Mouse (Mus musculus): Measurements from ENCODE around the gene Vmn1r215. TPM values are rescaled to one million over a fixed set of nuclear protein-coding genes. Genes with fewer than 3 reads are reported as not detected.
"Not testable (repeated sequence)": the region's sequence is repeated elsewhere in the genome, so short reads cannot be mapped to it uniquely, and the experiment has no call there.

The Vmn1r215 gene
- not detected in 2 replicates for polyA plus RNA-seq (2014; fragmentation: Nextera tagmentation; extraction: Ambion mirVana)

DNA sequence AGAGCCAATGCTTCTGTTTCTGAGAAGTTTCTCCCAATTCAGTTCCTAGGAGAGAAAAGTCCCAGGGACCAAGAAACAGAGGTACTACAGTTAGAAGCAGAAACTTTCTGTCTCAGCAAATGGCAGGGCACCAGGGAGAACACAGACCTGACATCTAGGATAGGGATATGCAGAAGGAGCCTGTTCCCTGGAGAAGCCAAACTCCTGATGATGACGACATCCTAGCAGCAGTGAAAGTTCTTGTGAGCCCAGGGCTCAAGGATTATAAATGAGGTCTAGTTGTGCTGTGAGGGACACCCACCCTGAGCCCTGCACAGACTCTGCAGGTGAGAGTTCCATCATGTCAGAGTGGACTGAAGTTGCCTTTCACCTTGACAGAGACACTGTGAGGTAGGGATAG is at the start of gene Vmn1r215:
Vmn1r215 (plus strand) TSS at position 301 of the 400 bp plus-strand sequence.
- 86% methylated on average over 1 of the region's 1 CpGs for WGBS
- no peaks in the 10 kb centered on the region for H3K27me3 ChIP-seq (ENCODE audit: control insufficient read depth, insufficient read depth, low read length)
- no peak within 1 kb of the TSS for H3K9ac ChIP-seq (ENCODE audit: low read depth, low read length)
- H3K36me3 ChIP-seq (ENCODE audit: control insufficient read depth, insufficient read depth, low read length) = no peaks in the 10 kb centered on the region
- H3K4me1 ChIP-seq (replicated peaks; ENCODE audit: control insufficient read depth, insufficient read depth, low read length) = no peaks in the 10 kb centered on the region
- no peak within 1 kb of the TSS for H3K4me2 ChIP-seq (replicated peaks; ENCODE audit: low read depth, low read length)
- H3K4me3 ChIP-seq (ENCODE audit: low read depth, low read length) = no peak within 1 kb of the TSS
- no peak within 1 kb of the TSS for H3K27ac ChIP-seq (ENCODE audit: low read depth, low read length)
- no peak for DNase-seq (ENCODE audit: low spot score)
- H3K9me3 ChIP-seq (ENCODE audit: control insufficient read depth, low read length) = no peaks in the 10 kb centered on the region
- ATAC-seq (ENCODE audit: low FRiP score) = no peak

DNA sequence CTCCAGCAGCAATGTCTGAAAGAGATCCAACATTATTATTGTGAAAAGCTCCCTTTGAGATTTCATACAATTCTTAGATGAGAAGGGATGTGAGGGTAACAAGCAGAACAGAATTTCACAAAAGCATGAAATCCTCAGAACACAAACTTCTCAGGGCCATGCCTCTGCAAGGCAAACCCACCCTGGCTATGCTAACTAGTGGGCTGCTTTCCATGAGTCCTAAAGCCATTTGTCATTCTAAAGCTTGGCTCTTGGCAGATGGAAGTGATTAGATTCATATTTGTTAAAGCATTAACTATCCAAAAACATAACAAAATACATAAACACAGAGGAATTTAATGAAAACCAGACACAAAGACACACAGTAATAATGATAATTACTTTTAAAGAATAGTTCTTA is 49.7 kb upstream of the Vmn1r215 start:
- Histone ChIP-seq H3K27ac (ENCODE audit: low read depth, low read length) (no peak overlapping the region), H3K9me3 (ENCODE audit: control insufficient read depth, low read length) (no peaks in the 10 kb centered on the region), H3K36me3 (ENCODE audit: control insufficient read depth, insufficient read depth, low read length) (no peaks in the 10 kb centered on the region), H3K4me1 (replicated peaks; ENCODE audit: control insufficient read depth, insufficient read depth, low read length) (no peaks in the 10 kb centered on the region), H3K4me2 (replicated peaks; ENCODE audit: low read depth, low read length) (no peak overlapping the region), H3K27me3 (ENCODE audit: control insufficient read depth, insufficient read depth, low read length) (no peaks in the 10 kb centered on the region), H3K4me3 (ENCODE audit: low read depth, low read length) (no peak overlapping the region), H3K9ac (ENCODE audit: low read depth, low read length) (no peak overlapping the region)
- ATAC-seq (ENCODE audit: low FRiP score) = no peak
- DNase-seq (ENCODE audit: low spot score) = no peak

DNA sequence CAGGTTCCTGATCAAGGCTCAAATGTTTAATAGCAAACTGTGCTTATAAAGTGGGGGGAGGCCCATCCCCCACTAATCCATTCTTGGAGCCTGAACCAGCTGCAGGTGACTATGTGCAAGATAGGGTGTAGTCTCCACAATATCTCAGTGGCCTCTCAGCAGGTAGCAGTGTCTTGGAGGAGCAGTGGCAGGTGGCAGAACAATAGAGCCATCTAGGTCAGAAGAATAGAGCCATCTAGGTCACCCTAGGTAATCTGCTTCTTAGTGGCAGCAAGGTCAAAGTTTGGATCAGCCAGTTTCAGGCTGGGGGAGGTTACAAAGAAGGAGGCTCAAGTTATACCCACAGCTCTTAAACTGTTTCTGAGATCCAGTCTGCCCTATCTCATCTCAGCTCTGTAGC is 43.0 kb upstream of the Vmn1r215 start:
- Histone ChIP-seq H3K4me1 (replicated peaks; ENCODE audit: control insufficient read depth, insufficient read depth, low read length) (no peaks in the 10 kb centered on the region), H3K9ac (ENCODE audit: low read depth, low read length) (no peak overlapping the region), H3K36me3 (ENCODE audit: control insufficient read depth, insufficient read depth, low read length) (no peaks in the 10 kb centered on the region), H3K4me2 (replicated peaks; ENCODE audit: low read depth, low read length) (no peak overlapping the region), H3K4me3 (ENCODE audit: low read depth, low read length) (no peak overlapping the region), H3K9me3 (ENCODE audit: control insufficient read depth, low read length) (no peaks in the 10 kb centered on the region), H3K27ac (ENCODE audit: low read depth, low read length) (no peak overlapping the region), H3K27me3 (ENCODE audit: control insufficient read depth, insufficient read depth, low read length) (no peaks in the 10 kb centered on the region)
- no peak for DNase-seq (ENCODE audit: low spot score)
- no peak for ATAC-seq (ENCODE audit: low FRiP score)

DNA sequence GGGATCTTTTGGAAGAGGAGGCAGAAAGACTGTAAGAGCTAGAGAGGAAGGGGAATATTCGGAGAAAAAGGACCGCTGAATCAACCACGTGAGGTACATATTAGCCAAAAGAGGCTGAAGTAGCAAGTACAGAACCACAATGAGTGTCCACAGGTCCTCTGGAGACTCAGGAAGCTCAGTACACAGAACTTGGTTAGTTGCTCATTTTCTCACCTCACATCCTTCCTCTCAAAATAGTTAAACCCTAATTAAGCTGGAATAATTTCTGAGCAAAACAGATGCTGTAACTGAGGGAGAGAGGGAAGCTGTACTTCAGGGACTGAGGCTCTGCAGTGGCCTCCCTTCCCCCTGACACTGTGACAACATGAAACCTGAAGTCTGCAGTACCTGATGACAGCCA is 37.7 kb upstream of the Vmn1r215 start, which contains the start of gene Vmn1r214:
Vmn1r214 (plus strand) TSS at position 301 of the 400 bp plus-strand sequence.
- no peaks in the 10 kb centered on the region for H3K27me3 ChIP-seq (ENCODE audit: control insufficient read depth, insufficient read depth, low read length)
- ATAC-seq (ENCODE audit: low FRiP score) = no peak
- no peak within 1 kb of the TSS for H3K4me3 ChIP-seq (ENCODE audit: low read depth, low read length)
- no peak within 1 kb of the TSS for H3K4me2 ChIP-seq (replicated peaks; ENCODE audit: low read depth, low read length)
- H3K27ac ChIP-seq (ENCODE audit: low read depth, low read length) = no peak within 1 kb of the TSS
- DNase-seq (ENCODE audit: low spot score) = no peak
- no peaks in the 10 kb centered on the region for H3K4me1 ChIP-seq (replicated peaks; ENCODE audit: control insufficient read depth, insufficient read depth, low read length)
- H3K9me3 ChIP-seq (ENCODE audit: control insufficient read depth, low read length) = no peaks in the 10 kb centered on the region
- no peak within 1 kb of the TSS for H3K9ac ChIP-seq (ENCODE audit: low read depth, low read length)
- no peaks in the 10 kb centered on the region for H3K36me3 ChIP-seq (ENCODE audit: control insufficient read depth, insufficient read depth, low read length)
- 95% methylated on average over 3 of the region's 3 CpGs for WGBS

DNA sequence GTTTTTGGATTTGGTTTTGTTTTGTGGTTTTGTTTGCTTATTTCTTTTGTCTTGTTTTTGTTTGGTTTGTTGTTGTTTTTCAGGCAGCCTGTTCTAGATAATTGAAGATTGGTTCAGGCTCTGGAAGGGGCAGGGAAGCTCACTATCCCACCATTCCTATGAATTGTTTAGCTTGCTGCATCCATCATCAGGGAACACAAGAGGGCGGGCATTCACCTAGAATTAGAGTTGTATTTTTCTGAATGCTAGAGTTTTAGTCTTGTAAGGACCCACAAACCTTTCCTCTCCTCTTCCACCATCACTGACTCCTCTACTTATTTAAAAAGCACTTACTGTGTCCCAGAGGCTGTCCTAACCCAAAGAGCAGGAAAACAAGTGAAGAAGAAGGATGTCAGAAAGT is 10.0 kb upstream of the Vmn1r215 start:
- no peak for ATAC-seq (ENCODE audit: low FRiP score)
- DNase-seq (ENCODE audit: low spot score) = no peak
- Histone ChIP-seq H3K4me1 (replicated peaks; ENCODE audit: control insufficient read depth, insufficient read depth, low read length) (no peaks in the 10 kb centered on the region), H3K4me2 (replicated peaks; ENCODE audit: low read depth, low read length) (no peak overlapping the region), H3K27ac (ENCODE audit: low read depth, low read length) (no peak overlapping the region), H3K9me3 (ENCODE audit: control insufficient read depth, low read length) (no peaks in the 10 kb centered on the region), H3K4me3 (ENCODE audit: low read depth, low read length) (no peak overlapping the region), H3K27me3 (ENCODE audit: control insufficient read depth, insufficient read depth, low read length) (no peaks in the 10 kb centered on the region), H3K36me3 (ENCODE audit: control insufficient read depth, insufficient read depth, low read length) (no peaks in the 10 kb centered on the region), H3K9ac (ENCODE audit: low read depth, low read length) (no peak overlapping the region)
- WGBS = 68% methylated on average over 1 of the region's 1 CpGs

DNA sequence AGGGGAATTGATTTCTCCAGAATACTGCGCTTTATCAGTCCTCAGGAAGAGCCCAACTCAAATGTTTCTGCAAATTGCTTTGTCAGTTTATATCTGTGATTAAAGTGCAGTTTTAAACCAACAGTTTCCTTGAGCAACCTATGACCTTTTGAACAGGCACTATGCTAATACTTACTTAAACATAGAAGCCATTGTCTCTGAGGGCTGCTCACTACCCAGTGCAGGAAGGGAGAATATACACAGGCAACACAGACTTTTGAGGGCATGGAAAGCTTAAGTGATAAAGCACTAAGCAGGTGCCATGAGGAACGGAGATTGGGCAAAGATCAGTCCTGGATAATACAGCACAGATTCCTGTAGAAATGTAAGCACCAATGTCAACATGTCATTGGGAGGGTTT is 1.5 kb downstream of the Vmn1r215 start:
- no peaks in the 10 kb centered on the region for H3K9me3 ChIP-seq (ENCODE audit: control insufficient read depth, low read length)
- H3K4me2 ChIP-seq (replicated peaks; ENCODE audit: low read depth, low read length) = no peak overlapping the region
- no peak overlapping the region for H3K27ac ChIP-seq (ENCODE audit: low read depth, low read length)
- DNase-seq (ENCODE audit: low spot score) = no peak
- H3K36me3 ChIP-seq (ENCODE audit: control insufficient read depth, insufficient read depth, low read length) = no peaks in the 10 kb centered on the region
- H3K4me1 ChIP-seq (replicated peaks; ENCODE audit: control insufficient read depth, insufficient read depth, low read length) = no peaks in the 10 kb centered on the region
- no peaks in the 10 kb centered on the region for H3K27me3 ChIP-seq (ENCODE audit: control insufficient read depth, insufficient read depth, low read length)
- WGBS = 91% methylated on average over 2 of the region's 2 CpGs
- no peak overlapping the region for H3K4me3 ChIP-seq (ENCODE audit: low read depth, low read length)
- no peak overlapping the region for H3K9ac ChIP-seq (ENCODE audit: low read depth, low read length)
- no peak for ATAC-seq (ENCODE audit: low FRiP score)

DNA sequence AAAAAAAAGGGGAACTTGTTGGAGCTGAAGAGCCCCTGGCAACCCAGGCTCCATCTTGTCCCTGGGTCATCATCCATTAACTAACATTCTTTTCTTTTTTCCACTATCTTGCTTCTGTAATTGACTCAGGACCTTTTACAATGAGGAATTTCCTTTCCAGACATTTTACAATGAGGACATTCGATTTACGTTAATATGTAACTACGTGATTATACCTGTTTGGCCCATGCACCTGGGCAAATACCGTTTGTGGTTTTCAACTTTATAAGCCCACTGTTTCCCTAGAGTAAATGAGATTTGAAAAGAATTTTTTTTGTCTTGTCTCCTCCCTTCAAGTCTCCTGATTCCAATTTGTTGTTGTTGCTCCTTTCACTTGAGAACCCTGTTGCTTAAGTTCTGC is 26.6 kb downstream of the Vmn1r215 start:
- Histone ChIP-seq H3K9me3 (ENCODE audit: control insufficient read depth, low read length) (no peaks in the 10 kb centered on the region), H3K4me3 (ENCODE audit: low read depth, low read length) (no peak overlapping the region), H3K27me3 (ENCODE audit: control insufficient read depth, insufficient read depth, low read length) (no peaks in the 10 kb centered on the region), H3K9ac (ENCODE audit: low read depth, low read length) (no peak overlapping the region), H3K27ac (ENCODE audit: low read depth, low read length) (no peak overlapping the region), H3K4me2 (replicated peaks; ENCODE audit: low read depth, low read length) (no peak overlapping the region), H3K36me3 (ENCODE audit: control insufficient read depth, insufficient read depth, low read length) (no peaks in the 10 kb centered on the region), H3K4me1 (replicated peaks; ENCODE audit: control insufficient read depth, insufficient read depth, low read length) (no peaks in the 10 kb centered on the region)
- DNase-seq (ENCODE audit: low spot score) = no peak
- ATAC-seq (ENCODE audit: low FRiP score) = no peak
- WGBS = 94% methylated on average over 4 of the region's 4 CpGs

DNA sequence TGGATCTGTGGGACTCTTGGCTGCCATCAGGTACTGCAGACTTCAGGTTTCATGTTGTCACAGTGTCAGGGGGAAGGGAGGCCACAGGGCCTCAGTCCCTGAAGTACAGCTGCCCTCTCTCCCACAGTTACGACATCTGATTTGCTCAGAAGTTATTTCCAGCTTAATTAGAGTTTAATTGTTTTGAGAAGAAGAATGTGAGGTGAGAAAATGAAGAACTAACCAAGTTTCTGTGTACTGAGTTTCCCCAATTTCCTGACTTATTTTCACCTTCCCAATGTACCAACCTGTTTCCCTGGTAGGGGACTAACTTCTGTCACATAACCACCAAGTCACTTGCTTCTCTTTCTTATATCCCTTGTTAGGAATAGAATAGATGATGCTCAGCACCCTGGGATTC is 50.3 kb downstream of the Vmn1r215 start, which contains the start of gene Vmn1r217:
Vmn1r217 (minus strand) TSS at position 101 of the 400 bp plus-strand sequence.
- not testable (repeated sequence) for DNase-seq (ENCODE audit: low spot score); H3K9me3 ChIP-seq (ENCODE audit: control insufficient read depth, low read length); H3K36me3 ChIP-seq (ENCODE audit: control insufficient read depth, insufficient read depth, low read length); H3K4me3 ChIP-seq (ENCODE audit: low read depth, low read length); H3K4me1 ChIP-seq (replicated peaks; ENCODE audit: control insufficient read depth, insufficient read depth, low read length); H3K4me2 ChIP-seq (replicated peaks; ENCODE audit: low read depth, low read length); H3K27me3 ChIP-seq (ENCODE audit: control insufficient read depth, insufficient read depth, low read length); H3K27ac ChIP-seq (ENCODE audit: low read depth, low read length); ATAC-seq (ENCODE audit: low FRiP score); H3K9ac ChIP-seq (ENCODE audit: low read depth, low read length)
- 75% methylated on average over 1 of the region's 1 CpGs for WGBS

DNA sequence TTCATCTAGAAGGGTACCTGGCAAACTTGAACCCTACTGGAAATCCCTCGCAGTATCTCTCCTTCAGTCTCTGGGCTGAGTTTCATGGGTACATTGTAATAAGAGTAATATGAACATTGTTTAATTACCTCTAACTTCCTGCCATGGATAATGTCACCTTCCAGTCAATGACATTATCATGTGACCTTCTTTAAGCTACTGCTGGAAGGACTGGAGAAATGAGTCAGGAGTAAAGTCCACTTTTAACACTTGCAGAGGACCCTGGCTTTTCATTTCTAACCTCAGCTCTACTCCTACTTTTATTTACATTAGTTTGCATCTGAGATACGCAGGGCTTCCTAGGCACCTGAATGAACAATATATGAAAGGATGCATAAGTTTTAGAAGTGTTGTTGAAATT is 52.8 kb downstream of the Vmn1r215 start:
- H3K9ac ChIP-seq (ENCODE audit: low read depth, low read length) = no peak overlapping the region
- no peaks in the 10 kb centered on the region for H3K4me1 ChIP-seq (replicated peaks; ENCODE audit: control insufficient read depth, insufficient read depth, low read length)
- WGBS = 94% methylated on average over 2 of the region's 2 CpGs
- DNase-seq (ENCODE audit: low spot score) = no peak
- no peak for ATAC-seq (ENCODE audit: low FRiP score)
- no peak overlapping the region for H3K27ac ChIP-seq (ENCODE audit: low read depth, low read length)
- H3K4me3 ChIP-seq (ENCODE audit: low read depth, low read length) = no peak overlapping the region
- H3K27me3 ChIP-seq (ENCODE audit: control insufficient read depth, insufficient read depth, low read length) = no peaks in the 10 kb centered on the region
- no peak overlapping the region for H3K4me2 ChIP-seq (replicated peaks; ENCODE audit: low read depth, low read length)
- H3K9me3 ChIP-seq (ENCODE audit: control insufficient read depth, low read length) = no peaks in the 10 kb centered on the region
- no peaks in the 10 kb centered on the region for H3K36me3 ChIP-seq (ENCODE audit: control insufficient read depth, insufficient read depth, low read length)
